Mouse (Mus musculus) lung, embryonic 14.5 days (tissue): Measurements from ENCODE around the gene Defb22. TPM values are rescaled to one million over a fixed set of nuclear protein-coding genes. Genes with fewer than 3 reads are reported as not detected.

Experiments
- ATAC-seq: fragments of 200-750 bp; cut with Nextera tagmentation; 2 replicates; pipeline ENCODE4 v1.8.0; 2017; ENCODE audit warnings: mild to moderate bottlenecking, moderate TSS enrichment, moderate library complexity; ENCODE audit not compliant: insufficient read depth
- DNase-seq: peaks from one replicate; pipeline ENCODE4 v3.0.0-alpha.2; 2015
- H3K27ac ChIP-seq: fragments of 300-500 bp; sonication (generic); 2 replicates; pipeline ENCODE4 v1.5.1; 2014; ENCODE audit warnings: low read depth, mild to moderate bottlenecking, moderate library complexity
- H3K27me3 ChIP-seq: fragments of 300-500 bp; sonication (generic); 2 replicates; pipeline ENCODE4 v1.6.1; 2014; ENCODE audit warnings: low read length, control low read depth; ENCODE audit not compliant: insufficient read depth
- H3K36me3 ChIP-seq: fragments of 300-500 bp; sonication (generic); 2 replicates; pipeline ENCODE4 v1.6.1; 2014; ENCODE audit warnings: control low read depth; ENCODE audit not compliant: insufficient read depth
- H3K4me1 ChIP-seq: fragments of 300-500 bp; sonication (generic); 2 replicates; pipeline ENCODE4 v1.6.1; 2014; ENCODE audit warnings: antibody characterized with exemption, control low read depth; ENCODE audit not compliant: insufficient read depth
- H3K4me2 ChIP-seq: fragments of 300-500 bp; sonication (generic); 2 replicates; pipeline ENCODE4 v1.6.1; 2014; ENCODE audit warnings: mild to moderate bottlenecking
- H3K4me3 ChIP-seq: fragments of 300-500 bp; sonication (generic); 2 replicates; pipeline ENCODE4 v1.5.1; 2014; ENCODE audit warnings: low read depth, low read length
- H3K9ac ChIP-seq: fragments of 300-500 bp; sonication (generic); 2 replicates; pipeline ENCODE4 v1.6.1; 2014
- H3K9me3 ChIP-seq: fragments of 300-500 bp; sonication (generic); 2 replicates; pipeline ENCODE4 v1.6.1; 2016; ENCODE audit warnings: low read depth, low read length, control low read depth
- CTCF ChIP-seq: IDR thresholded peaks from 2 replicates; pipeline ENCODE4 v1.5.1; 2016; ENCODE audit warnings: antibody characterized with exemption, low read depth
- WGBS: fragments of 180-500 bp; shearing (Covaris S2); extraction: QIAGEN DNeasy Blood & Tissue Kit; methylation state at CpG from one replicate; pipeline ENCODE4 v1.1.7; 2014; 5-methylcytosine and 5-hydroxymethylcytosine counted together
- polyA plus RNA-seq: library from polyadenylated mRNA; unstranded; fragments of >200 nt; fragmentation: Nextera tagmentation; extraction: Ambion mirVana; gene quantifications from 2 replicates; pipeline ENCODE4 v1.2.1, GENCODE M21; 2014

Defb22 gene
- polyA plus RNA-seq, 1 experiment from 2014 or later, result not detected

DNA sequence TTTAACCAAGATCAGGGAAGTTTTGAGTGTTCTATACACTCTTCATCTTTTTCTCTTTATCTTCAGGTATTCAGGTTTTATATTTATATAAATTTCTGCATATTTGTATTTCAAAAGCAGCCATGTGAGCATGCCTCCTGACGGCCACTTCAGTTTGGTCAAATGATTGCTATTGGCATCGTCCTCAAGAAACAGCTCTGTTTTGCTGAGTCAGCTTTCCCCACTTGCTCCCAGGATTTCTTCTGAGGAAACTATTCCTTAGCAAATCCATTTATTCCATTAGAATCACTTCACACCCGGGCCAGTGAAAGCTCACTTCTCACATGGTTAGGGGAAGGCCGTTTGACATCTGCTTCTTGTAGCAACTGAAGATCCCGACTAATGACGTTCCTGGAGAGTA lies 8.1 kb upstream of the Defb22 start:
- Histone ChIP-seq H3K4me3 (no peak overlapping the region), H3K9me3 (no peaks in the 10 kb centered on the region), H3K36me3 (no peaks in the 10 kb centered on the region), H3K27ac (no peak overlapping the region), H3K27me3 (no peaks in the 10 kb centered on the region), H3K9ac (no peak overlapping the region), H3K4me2 (no peak overlapping the region), H3K4me1 (no peaks in the 10 kb centered on the region)
- WGBS, result 45% methylated on average over 6 of the region's 6 CpGs
- no peak for ATAC-seq
- no peak for TF ChIP-seq CTCF
- DNase-seq, result no peak

DNA sequence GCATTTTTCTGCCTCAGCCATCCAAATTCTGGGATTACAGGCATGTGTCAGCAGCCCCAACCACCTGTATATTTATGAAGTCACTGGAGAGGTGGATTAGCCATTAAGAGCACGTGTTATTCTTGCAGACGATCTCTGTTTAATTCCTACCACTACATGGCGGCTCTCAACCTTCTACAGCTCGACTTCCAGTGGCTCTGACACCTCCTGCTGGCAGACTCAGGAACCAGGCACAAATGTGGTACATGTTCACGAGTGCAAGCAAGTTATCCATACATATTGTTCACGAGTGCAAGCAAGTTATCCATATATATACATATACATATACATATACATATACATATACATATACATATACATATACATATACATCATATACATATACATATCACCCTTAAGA lies 3.2 kb upstream of the Defb22 start:
- WGBS, result 72% methylated on average over 6 of the region's 6 CpGs
- Histone ChIP-seq H3K27me3 (no peaks in the 10 kb centered on the region), H3K4me2 (no peak overlapping the region), H3K9ac (no peak overlapping the region), H3K27ac (no peak overlapping the region), H3K36me3 (no peaks in the 10 kb centered on the region), H3K9me3 (no peaks in the 10 kb centered on the region), H3K4me3 (no peak overlapping the region), H3K4me1 (no peaks in the 10 kb centered on the region)
- TF ChIP-seq CTCF, result 0 out of 2 replicates have a peak, but pooled peaks have one; percentile 22
- no peak for ATAC-seq
- no peak for DNase-seq

DNA sequence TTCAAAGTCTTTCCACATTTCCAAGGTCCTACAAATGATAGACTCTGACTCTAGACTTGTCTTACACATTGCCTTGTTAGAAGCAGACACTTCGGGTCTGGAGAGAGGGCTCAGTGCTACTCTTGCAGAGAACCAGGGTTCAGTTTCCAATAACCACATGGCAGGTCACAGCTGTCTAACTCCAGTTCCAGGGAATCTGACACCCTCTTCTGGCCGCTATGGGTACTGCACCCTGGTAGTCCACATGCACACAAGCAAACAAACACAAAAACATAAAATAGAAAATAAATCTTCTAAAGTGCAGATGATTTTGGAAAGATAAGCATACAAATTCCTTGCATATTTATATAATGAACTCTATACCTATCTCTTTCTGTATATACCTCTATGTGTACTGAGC lies 2.9 kb downstream of the Defb22 start:
- no peak overlapping the region for H3K27ac ChIP-seq
- H3K4me3 ChIP-seq, result no peak overlapping the region
- WGBS, result 71% methylated on average over 2 of the region's 2 CpGs
- H3K27me3 ChIP-seq, result no peaks in the 10 kb centered on the region
- no peak for ATAC-seq
- H3K36me3 ChIP-seq, result no peaks in the 10 kb centered on the region
- DNase-seq, result no peak
- no peaks in the 10 kb centered on the region for H3K9me3 ChIP-seq
- H3K9ac ChIP-seq, result no peak overlapping the region
- H3K4me2 ChIP-seq, result no peak overlapping the region
- H3K4me1 ChIP-seq, result no peaks in the 10 kb centered on the region
- peak; percentile 58 for TF ChIP-seq CTCF

DNA sequence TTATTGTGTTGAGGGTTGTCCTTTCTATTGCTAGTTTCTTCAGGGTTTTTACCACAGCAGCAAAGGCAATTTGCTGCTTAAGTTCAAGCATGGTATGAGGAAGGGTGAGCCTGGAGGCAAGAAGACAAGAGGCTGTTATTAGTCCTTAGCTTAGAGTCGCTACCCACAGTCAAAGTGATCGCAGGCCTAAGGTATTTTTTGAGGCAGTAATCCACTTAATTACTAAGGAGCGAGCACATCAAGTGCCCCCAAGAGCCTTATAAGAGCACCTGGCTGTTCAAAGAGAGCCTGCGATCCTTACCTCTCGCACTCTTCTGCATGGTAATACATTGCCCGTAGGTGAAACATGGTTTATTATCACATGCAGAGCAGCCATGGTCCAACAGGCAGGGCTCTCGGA lies 8.2 kb downstream of the Defb22 start:
- no peaks in the 10 kb centered on the region for H3K36me3 ChIP-seq
- TF ChIP-seq CTCF, result no peak
- no peak overlapping the region for H3K4me2 ChIP-seq
- ATAC-seq, result no peak
- no peak overlapping the region for H3K27ac ChIP-seq
- no peaks in the 10 kb centered on the region for H3K4me1 ChIP-seq
- H3K27me3 ChIP-seq, result no peaks in the 10 kb centered on the region
- no peak overlapping the region for H3K9ac ChIP-seq
- no peak overlapping the region for H3K4me3 ChIP-seq
- WGBS, result 74% methylated on average over 7 of the region's 7 CpGs
- H3K9me3 ChIP-seq, result no peaks in the 10 kb centered on the region
- no peak for DNase-seq

DNA sequence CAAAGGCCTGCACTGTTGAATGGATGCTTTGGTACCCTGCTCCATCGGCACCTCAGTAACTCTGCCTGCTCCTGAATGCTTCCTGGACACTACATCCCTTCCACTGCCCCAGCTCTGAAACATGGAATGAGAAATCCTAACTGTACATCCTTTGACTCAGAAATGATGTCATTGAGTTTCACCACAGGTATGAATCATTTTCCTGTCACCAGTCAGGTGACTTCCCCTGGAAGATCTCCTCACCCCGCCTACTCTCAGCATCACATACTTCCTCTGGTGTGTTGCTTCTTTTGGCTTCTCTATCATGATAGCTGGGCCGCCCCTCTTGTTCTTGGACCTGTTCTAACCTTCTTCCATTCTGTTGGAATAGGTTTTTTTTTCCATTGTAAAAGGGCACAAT lies 9.1 kb downstream of the Defb22 start:
- Histone ChIP-seq H3K4me3 (no peak overlapping the region), H3K9ac (no peak overlapping the region), H3K9me3 (no peaks in the 10 kb centered on the region), H3K27ac (no peak overlapping the region), H3K4me2 (no peak overlapping the region), H3K4me1 (no peaks in the 10 kb centered on the region), H3K36me3 (no peaks in the 10 kb centered on the region), H3K27me3 (no peaks in the 10 kb centered on the region)
- no peak for TF ChIP-seq CTCF
- ATAC-seq, result no peak
- no peak for DNase-seq
- WGBS, result 78% methylated on average over 3 of the region's 3 CpGs

DNA sequence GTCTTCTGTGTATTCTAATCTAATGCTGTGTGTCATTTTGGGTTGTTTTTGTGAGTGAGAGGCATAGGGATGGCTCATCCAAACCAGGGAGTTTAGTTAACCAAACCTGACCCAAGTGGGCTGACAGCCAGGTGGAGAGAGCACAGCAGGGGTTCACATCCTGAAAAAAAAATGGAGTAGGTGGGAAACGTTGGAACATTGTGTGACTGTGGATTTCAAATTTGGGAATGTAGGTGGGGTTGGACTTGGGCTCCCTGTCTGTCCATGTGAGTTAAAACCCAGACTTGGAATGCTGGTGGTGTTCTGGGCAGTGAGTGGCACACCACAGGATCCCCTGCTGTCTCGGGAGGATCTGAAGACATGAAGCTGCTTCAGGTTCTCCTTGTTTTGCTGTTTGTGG lies 13.2 kb downstream of the Defb22 start, which contains the start of gene Defb20:
TSS of gene Defb20 (plus strand) at position 301 of the 400 bp plus-strand sequence.
- Histone ChIP-seq H3K4me2 (no peak within 1 kb of the TSS), H3K27ac (no peak within 1 kb of the TSS), H3K9me3 (no peaks in the 10 kb centered on the region), H3K9ac (no peak within 1 kb of the TSS), H3K27me3 (no peaks in the 10 kb centered on the region), H3K4me1 (no peaks in the 10 kb centered on the region), H3K36me3 (no peaks in the 10 kb centered on the region), H3K4me3 (no peak within 1 kb of the TSS)
- ATAC-seq (no peak), DNase-seq (no peak)
- no peak for TF ChIP-seq CTCF
- whole genome bisulfite sequencing, result 61% methylated on average over 2 of the region's 2 CpGs

DNA sequence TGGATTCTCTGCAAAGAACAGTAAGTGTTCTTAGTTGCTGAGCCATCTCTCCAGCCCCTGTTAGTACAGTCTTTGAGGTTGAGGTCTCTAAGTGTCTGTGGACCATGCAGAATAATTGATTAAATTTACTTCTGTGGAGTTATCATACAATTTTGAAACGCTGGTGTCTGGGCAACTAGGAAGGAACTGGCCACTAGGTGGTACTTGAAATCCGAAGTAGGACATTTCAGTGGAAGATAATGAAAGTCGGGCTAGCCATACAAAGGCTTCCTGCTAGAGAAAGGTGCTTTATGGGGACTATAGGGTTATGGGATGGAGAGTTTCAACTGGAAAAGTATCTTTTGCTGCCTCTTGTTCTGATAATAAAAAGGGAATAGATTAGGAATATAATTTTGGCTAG lies 17.5 kb downstream of the Defb22 start:
- ATAC-seq, result no peak
- peak; percentile 6 for DNase-seq
- WGBS, result 16% methylated on average over 3 of the region's 3 CpGs

DNA sequence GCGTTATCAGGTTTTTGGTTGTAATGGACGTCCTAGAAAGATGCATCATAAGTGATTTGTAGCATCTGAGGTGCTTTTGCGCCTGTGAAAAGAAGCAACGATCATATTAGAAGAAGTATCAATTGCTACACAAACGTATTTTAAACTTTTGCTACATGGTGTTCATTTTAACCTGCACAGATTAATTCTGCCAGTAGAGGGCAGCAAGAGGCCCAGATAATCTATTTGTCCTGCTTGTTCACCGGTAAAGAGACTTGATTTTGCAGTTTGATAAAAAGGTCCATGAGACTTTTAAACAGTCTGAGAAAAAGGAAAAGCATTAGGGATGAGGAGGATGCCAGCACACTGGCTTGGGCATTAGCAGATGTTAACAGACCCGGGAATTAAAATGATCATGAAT lies 19.0 kb downstream of the Defb22 start:
- Histone ChIP-seq H3K9me3 (no peaks in the 10 kb centered on the region), H3K27me3 (no peaks in the 10 kb centered on the region), H3K4me2 (no peak overlapping the region), H3K9ac (no peak overlapping the region), H3K36me3 (no peaks in the 10 kb centered on the region), H3K27ac (no peak overlapping the region), H3K4me3 (no peak overlapping the region), H3K4me1 (no peaks in the 10 kb centered on the region)
- WGBS, result 27% methylated on average over 7 of the region's 7 CpGs
- no peak for ATAC-seq
- peak; percentile 82 for DNase-seq
- peak; percentile 71 for TF ChIP-seq CTCF

More for the DNA sequence above, 17.5 kb downstream of the Defb22 start:
- H3K9me3 ChIP-seq, result no peaks in the 10 kb centered on the region
- no peak overlapping the region for H3K4me2 ChIP-seq
- H3K4me3 ChIP-seq, result no peak overlapping the region
- no peaks in the 10 kb centered on the region for H3K27me3 ChIP-seq
- no peak overlapping the region for H3K9ac ChIP-seq
- peak; percentile 39 for TF ChIP-seq CTCF
- no peaks in the 10 kb centered on the region for H3K4me1 ChIP-seq
- no peak overlapping the region for H3K27ac ChIP-seq
- H3K36me3 ChIP-seq, result no peaks in the 10 kb centered on the region
